ENCODE assay signal across 9 mouse cellular contexts in genomic region chr15:10840621-10841034, GRCm38 (mm10).
DNase-seq lines count a peak whose midpoint lies in the region; ATAC-seq lines count a peak whose summit lies in the region.
"Had no signal": no experiment of that assay in that cellular context is flagged by ENCODE, and none has a peak within 500 bp of the region (broad histone marks: within the 10 kb centered on the region; RNA-seq: fewer than 3 reads in every experiment).

No protein-coding gene starts in this region.

- no peaks in the 10 kb centered on the region for H3K9me3 ChIP-seq in kidney, embryonic 14.5 days (ENCODE audit: control insufficient read depth, low read length)
- H3K9me3 ChIP-seq: liver, embryonic 15.5 days had no signal

- H3K36me3 ChIP-seq in kidney, embryonic 14.5 days (ENCODE audit: control insufficient read depth, insufficient read depth, low read length), result no peaks in the 10 kb centered on the region
- H3K36me3 ChIP-seq: liver, embryonic 15.5 days had no signal

- DNase-seq in kidney, adult 9 months, result peak; percentile 29
- peak; percentile 3 to 14 for DNase-seq in cerebellum, postnatal 36 days
- peak; percentile 66 for DNase-seq in layer of hippocampus, adult 11-12 months (ENCODE audit: low spot score)
- peak; percentile 17 for DNase-seq in right cerebral cortex, postnatal 14 days
- no peak for DNase-seq in yolk sac, embryonic 10.5 days (ENCODE audit: low spot score)
- DNase-seq in adrenal gland, adult (ENCODE audit: inconsistent age in 2 of 2, low spot score in 1 of 2), result no peak

- no peaks in the 10 kb centered on the region for H3K27me3 ChIP-seq in kidney, embryonic 14.5 days (ENCODE audit: control insufficient read depth, insufficient read depth, low read length)
- H3K27me3 ChIP-seq: liver, embryonic 15.5 days had no signal

- no peak for ATAC-seq in kidney, embryonic 14.5 days (ENCODE audit: low FRiP score, low TSS enrichment)
- ATAC-seq in activated CD4-positive, CD25-positive, alpha-beta regulatory T cell, adult 4 months, result no peak

- H3K4me1 ChIP-seq in kidney, embryonic 14.5 days (ENCODE audit: control insufficient read depth, insufficient read depth, low read length), result no peaks in the 10 kb centered on the region
- H3K4me1 ChIP-seq: liver, embryonic 15.5 days had no signal

- H3K9ac ChIP-seq in kidney, embryonic 14.5 days (ENCODE audit: low read depth, low read length), result no peak overlapping the region
- H3K9ac ChIP-seq: liver, embryonic 15.5 days had no signal

- H3K4me2 ChIP-seq in kidney, embryonic 14.5 days (replicated peaks; ENCODE audit: low read depth, low read length), result no peak overlapping the region
- H3K4me2 ChIP-seq: liver, embryonic 15.5 days had no signal

- H3K4me3 ChIP-seq in kidney, embryonic 14.5 days (ENCODE audit: low read length), result no peak overlapping the region
- H3K4me3 ChIP-seq: liver, embryonic 15.5 days had no signal

- H3K27ac ChIP-seq in kidney, embryonic 14.5 days (ENCODE audit: low read depth, low read length), result no peak overlapping the region
- H3K27ac ChIP-seq: liver, embryonic 15.5 days had no signal

- WGBS in kidney, embryonic 14.5 days, result 58% methylated on average over 4 of the region's 4 CpGs

Comparison
In these comparisons a context has a peak if more than half of its experiments do, and no peak if none do; other contexts are left out.
1. DNase-seq: peak in kidney, adult 9 months (single experiment), cerebellum, postnatal 36 days (2 of 2), layer of hippocampus, adult 11-12 months (single experiment) and right cerebral cortex, postnatal 14 days (single experiment); none in yolk sac, embryonic 10.5 days (single experiment) and adrenal gland, adult (0 of 2).